Mouse (Mus musculus) MEL (cell line): ENCODE data around the gene Fcer1g. TPM values are rescaled to one million over a fixed set of nuclear protein-coding genes. Genes with fewer than 3 reads are reported as not detected.
A peak's percentile ranks its signal among the peaks of the same experiment; 100 is the strongest.

Experiments
- DNase-seq: peaks from one replicate; pipeline ENCODE4 v3.0.0; 2011; ENCODE audit warnings: low read depth, low spot score
- H3K27ac ChIP-seq: 2 replicates; pipeline ENCODE4 v1.5.1; 2012; ENCODE audit warnings: low read depth, mild to moderate bottlenecking, control low read depth, low read length, moderate library complexity; ENCODE audit not compliant: control insufficient read depth
- H3K27me3 ChIP-seq, 2 experiments: fragments of 150-350 bp in 1 of 2; sonication (generic) in 1 of 2; 2 replicates each; pipeline ENCODE4 v1.6.1; 2012; ENCODE audit warnings: low read length in 2 of 2, mild to moderate bottlenecking in 2 of 2, improper control_type of control experiment in 1 of 2, moderate library complexity in 1 of 2; ENCODE audit not compliant: insufficient read depth in 2 of 2, control insufficient read depth in 1 of 2
- H3K36me3 ChIP-seq, 2 experiments: 2 replicates each; pipeline ENCODE4 v1.6.1; 2012 to 2014; ENCODE audit warnings: low read length in 2 of 2, improper control_type of control experiment in 1 of 2, inconsistent platforms in 1 of 2, mild to moderate bottlenecking in 1 of 2; ENCODE audit not compliant: insufficient read depth in 2 of 2, control insufficient read depth in 1 of 2
- H3K4me1 ChIP-seq, 2 experiments: fragments of 150-350 bp in 1 of 2; sonication (generic) in 1 of 2; 2 replicates each; pipeline ENCODE4 v1.6.1; 2012; ENCODE audit warnings: low read length in 2 of 2, improper control_type of control experiment in 1 of 2, mild to moderate bottlenecking in 1 of 2; ENCODE audit not compliant: insufficient read depth in 2 of 2, control insufficient read depth in 1 of 2
- H3K4me3 ChIP-seq, 2 experiments: fragments of 150-350 bp in 1 of 2; sonication (generic) in 1 of 2; 2 replicates each; pipeline ENCODE4 v1.5.1; 2012; ENCODE audit warnings: low read depth in 2 of 2, low read length in 2 of 2, mild to moderate bottlenecking in 2 of 2, moderate library complexity in 2 of 2, control low read depth in 1 of 2, improper control_type of control experiment in 1 of 2; ENCODE audit not compliant: control insufficient read depth in 1 of 2, insufficient read depth in 1 of 2
- H3K79me2 ChIP-seq: 2 replicates; pipeline ENCODE4 v1.6.1; 2012; ENCODE audit warnings: mild to moderate bottlenecking, low read length, moderate library complexity; ENCODE audit not compliant: control insufficient read depth, poor library complexity, insufficient read depth
- H3K9ac ChIP-seq: 2 replicates; pipeline ENCODE4 v1.6.1; 2012; ENCODE audit warnings: low read depth, mild to moderate bottlenecking, control low read depth, low read length, moderate library complexity; ENCODE audit not compliant: control insufficient read depth, poor library complexity, severe bottlenecking
- H3K9me3 ChIP-seq: fragments of 150-350 bp; sonication (generic); replicated peaks from 2 replicates; pipeline ENCODE4 v1.6.1; 2012; ENCODE audit warnings: mild to moderate bottlenecking, low read length, improper control_type of control experiment, moderate library complexity; ENCODE audit not compliant: insufficient read depth
- BHLHE40 ChIP-seq: IDR thresholded peaks from 2 replicates; pipeline ENCODE4 v1.6.1; 2012; ENCODE audit warnings: low read depth, mild to moderate bottlenecking, inconsistent platforms, low read length, improper control_type of control experiment, borderline replicate concordance
- CHD1 ChIP-seq: IDR thresholded peaks from 2 replicates; pipeline ENCODE4 v1.6.1; 2012; ENCODE audit warnings: low read depth, mild to moderate bottlenecking, inconsistent platforms, low read length, improper control_type of control experiment
- CTCF ChIP-seq, 3 experiments: IDR thresholded peaks in 2 of 3; conservative IDR thresholded peaks in 1 of 3; 2 replicates each; pipeline ENCODE4 v1.5.1; 2011 to 2012; ENCODE audit warnings: low read length in 3 of 3, low read depth in 2 of 3, mild to moderate bottlenecking in 2 of 3, improper control_type of control experiment in 1 of 3, inconsistent platforms in 1 of 3, mixed read lengths in 1 of 3, moderate library complexity in 1 of 3; ENCODE audit not compliant: control insufficient read depth in 1 of 3, insufficient read depth in 1 of 3, poor library complexity in 1 of 3, severe bottlenecking in 1 of 3
- ELF1 ChIP-seq: IDR thresholded peaks from 2 replicates; pipeline ENCODE4 v1.6.1; 2014; ENCODE audit warnings: low read depth, mild to moderate bottlenecking, inconsistent platforms, low read length, improper control_type of control experiment, moderate library complexity
- EP300 ChIP-seq, 2 experiments: IDR thresholded peaks; 2 replicates each; pipeline ENCODE4 v1.6.1; 2011; ENCODE audit warnings: improper control_type of control experiment in 2 of 2, low read length in 2 of 2, low read depth in 1 of 2, mild to moderate bottlenecking in 1 of 2
- ETS1 ChIP-seq: IDR thresholded peaks from 2 replicates; pipeline ENCODE4 v1.6.1; 2012; ENCODE audit warnings: low read depth, mild to moderate bottlenecking, inconsistent platforms, low read length, improper control_type of control experiment, moderate library complexity
- GABPA ChIP-seq: IDR thresholded peaks from 2 replicates; pipeline ENCODE4 v1.6.1; 2012; ENCODE audit warnings: low read depth, mild to moderate bottlenecking, inconsistent platforms, low read length, improper control_type of control experiment, moderate library complexity
- GATA1 ChIP-seq: IDR thresholded peaks from 2 replicates; pipeline ENCODE4 v1.6.1; 2011; ENCODE audit warnings: low read depth, low read length, improper control_type of control experiment
- HCFC1 ChIP-seq: IDR thresholded peaks from 2 replicates; pipeline ENCODE4 v1.6.1; 2012; ENCODE audit warnings: low read depth, mild to moderate bottlenecking, inconsistent platforms, low read length, improper control_type of control experiment, moderate library complexity
- MAFK ChIP-seq: IDR thresholded peaks from 2 replicates; pipeline ENCODE4 v1.6.1; 2011; ENCODE audit warnings: low read depth, mild to moderate bottlenecking, low read length, improper control_type of control experiment, borderline replicate concordance
- MAX ChIP-seq: IDR thresholded peaks from 2 replicates; pipeline ENCODE4 v1.6.1; 2011; ENCODE audit warnings: low read length, improper control_type of control experiment
- MAZ ChIP-seq: IDR thresholded peaks from 2 replicates; pipeline ENCODE4 v1.6.1; 2012; ENCODE audit warnings: low read depth, mild to moderate bottlenecking, inconsistent platforms, low read length, improper control_type of control experiment
- MEF2A ChIP-seq: IDR thresholded peaks from 2 replicates; pipeline ENCODE4 v1.6.1; 2014; ENCODE audit warnings: low read depth, mild to moderate bottlenecking, inconsistent platforms, low read length, improper control_type of control experiment; ENCODE audit not compliant: poor library complexity, insufficient replicate concordance, severe bottlenecking; ENCODE audit errors: extremely low read depth
- MXI1 ChIP-seq: IDR thresholded peaks from 2 replicates; pipeline ENCODE4 v1.6.1; 2011; ENCODE audit warnings: mild to moderate bottlenecking, low read depth, low read length, improper control_type of control experiment
- MYB ChIP-seq: IDR thresholded peaks from 2 replicates; pipeline ENCODE4 v1.6.1; 2011; ENCODE audit warnings: mild to moderate bottlenecking, low read depth, low read length, improper control_type of control experiment
- MYC ChIP-seq: IDR thresholded peaks from 2 replicates; pipeline ENCODE4 v1.6.1; 2011; ENCODE audit warnings: low read depth, mild to moderate bottlenecking, low read length, improper control_type of control experiment, moderate library complexity
- NELFE ChIP-seq: IDR thresholded peaks from 2 replicates; pipeline ENCODE4 v1.6.1; 2011; ENCODE audit warnings: low read depth, low read length, improper control_type of control experiment
- NRF1 ChIP-seq: IDR thresholded peaks from 2 replicates; pipeline ENCODE4 v1.6.1; 2014; ENCODE audit warnings: low read depth, mild to moderate bottlenecking, inconsistent platforms, low read length, improper control_type of control experiment, moderate library complexity; ENCODE audit not compliant: poor library complexity, insufficient read depth, severe bottlenecking
- POLR2A ChIP-seq, 2 experiments: IDR thresholded peaks; 2 replicates each; pipeline ENCODE4 v1.6.1; 2011 to 2012; ENCODE audit warnings: low read length in 2 of 2, mild to moderate bottlenecking in 2 of 2, control low read depth in 1 of 2, improper control_type of control experiment in 1 of 2, low read depth in 1 of 2, moderate library complexity in 1 of 2; ENCODE audit not compliant: control insufficient read depth in 1 of 2, insufficient read depth in 1 of 2, poor library complexity in 1 of 2
- POLR2AphosphoS2 ChIP-seq: IDR thresholded peaks from 2 replicates; pipeline ENCODE4 v1.6.1; 2011; ENCODE audit warnings: low read length, improper control_type of control experiment
- POLR2AphosphoS5 ChIP-seq: IDR thresholded peaks from 2 replicates; pipeline ENCODE4 v1.6.1; 2012; ENCODE audit warnings: low read depth, borderline replicate concordance, mild to moderate bottlenecking, inconsistent platforms, low read length, moderate library complexity, mixed read lengths
- RAD21 ChIP-seq: IDR thresholded peaks from 2 replicates; pipeline ENCODE4 v1.6.1; 2011; ENCODE audit warnings: mild to moderate bottlenecking, low read depth, low read length, improper control_type of control experiment
- RCOR1 ChIP-seq: IDR thresholded peaks from 2 replicates; pipeline ENCODE4 v1.6.1; 2012; ENCODE audit warnings: low read depth, mild to moderate bottlenecking, inconsistent platforms, low read length, improper control_type of control experiment
- SIN3A ChIP-seq: IDR thresholded peaks from 2 replicates; pipeline ENCODE4 v1.6.1; 2012; ENCODE audit warnings: low read length, improper control_type of control experiment, inconsistent platforms
- SMC3 ChIP-seq: IDR thresholded peaks from 2 replicates; pipeline ENCODE4 v1.6.1; 2011; ENCODE audit warnings: low read depth, low read length, improper control_type of control experiment
- TAL1 ChIP-seq: IDR thresholded peaks from 2 replicates; pipeline ENCODE4 v1.6.1; 2012; ENCODE audit warnings: mild to moderate bottlenecking, inconsistent platforms, low read length, moderate library complexity, mixed read lengths
- TBP ChIP-seq: IDR thresholded peaks from 2 replicates; pipeline ENCODE4 v1.8.0; 2011; ENCODE audit warnings: low read depth, low read length, improper control_type of control experiment
- TCF12 ChIP-seq: IDR thresholded peaks from 2 replicates; pipeline ENCODE4 v1.6.1; 2014; ENCODE audit warnings: low read depth, mild to moderate bottlenecking, inconsistent platforms, low read length, improper control_type of control experiment, moderate library complexity
- UBTF ChIP-seq: IDR thresholded peaks from 2 replicates; pipeline ENCODE4 v1.6.1; 2012; ENCODE audit warnings: low read depth, mild to moderate bottlenecking, inconsistent platforms, low read length, improper control_type of control experiment, moderate library complexity, borderline replicate concordance; ENCODE audit not compliant: insufficient read depth
- USF1 ChIP-seq: IDR thresholded peaks from 2 replicates; pipeline ENCODE4 v1.6.1; 2014; ENCODE audit warnings: low read depth, mild to moderate bottlenecking, inconsistent platforms, low read length, improper control_type of control experiment, moderate library complexity
- USF2 ChIP-seq, 2 experiments: IDR thresholded peaks; 2 replicates each; pipeline ENCODE4 v1.6.1; 2011 to 2012; ENCODE audit warnings: improper control_type of control experiment in 2 of 2, low read length in 2 of 2, borderline replicate concordance in 1 of 2, inconsistent platforms in 1 of 2, low read depth in 1 of 2, mild to moderate bottlenecking in 1 of 2; ENCODE audit not compliant: insufficient read depth in 1 of 2
- ZC3H11A ChIP-seq: IDR thresholded peaks from 2 replicates; pipeline ENCODE4 v1.6.1; 2012; ENCODE audit warnings: low read depth, mild to moderate bottlenecking, inconsistent platforms, low read length, improper control_type of control experiment
- ZKSCAN1 ChIP-seq: IDR thresholded peaks from 2 replicates; pipeline ENCODE4 v1.6.1; 2012; ENCODE audit warnings: low read depth, mild to moderate bottlenecking, inconsistent platforms, low read length, improper control_type of control experiment, moderate library complexity
- ZNF384 ChIP-seq: IDR thresholded peaks from 2 replicates; pipeline ENCODE4 v1.6.1; 2012; ENCODE audit warnings: low read depth, mild to moderate bottlenecking, inconsistent platforms, low read length, improper control_type of control experiment
- polyA plus RNA-seq, 2 experiments: library from polyadenylated mRNA; stranded (reverse) in 1 of 2; unstranded in 1 of 2; fragments of >175 nt in 1 of 2; fragments of >200 nt in 1 of 2; gene quantifications; 2 replicates each; pipeline versions ENCODE4 v1.2.1 to v1.2.4; 2012; ENCODE audit warnings: low replicate concordance in 2 of 2, low read depth in 1 of 2; ENCODE audit not compliant: insufficient read length in 2 of 2, insufficient read depth in 1 of 2, missing spikeins in 1 of 2
- total RNA-seq: library from RNA; depleted of rRNA; stranded (reverse); fragments of 300-350 nt; gene quantifications from 2 replicates; pipeline ENCODE4 v1.2.3, GENCODE M21; 2012

Fcer1g gene
- total and polyA plus RNA-seq, 3 experiments: 0.62 to 1.1 TPM; not detected in 1

DNA sequence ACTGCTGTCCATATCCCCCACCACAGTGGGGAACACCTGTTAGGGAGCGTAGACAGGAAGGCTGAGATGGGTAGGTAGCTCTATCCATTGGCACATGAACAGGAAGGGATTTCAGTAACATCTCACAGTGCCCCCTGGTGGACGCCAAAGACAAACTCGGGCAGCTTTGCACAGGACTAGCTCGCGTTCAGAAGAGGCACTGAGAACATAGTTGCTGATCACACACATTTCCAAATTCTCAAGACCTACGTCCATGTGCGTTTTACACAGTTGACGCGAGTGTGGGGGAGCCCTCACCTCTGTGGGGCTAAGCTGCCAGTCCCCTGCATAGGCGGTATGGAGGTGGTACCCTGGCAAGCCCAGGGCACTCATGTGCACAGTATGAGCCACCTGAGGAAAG, 13.3 kb downstream of the Fcer1g start:
- Histone ChIP-seq H3K9me3 (no peaks in the 10 kb centered on the region), H3K27ac (no peak overlapping the region), H3K4me1 (peaks cover 0 to 21% of the 10 kb centered on the region in 2 experiments; a peak in 2 of 4 replicates), H3K9ac (peak overlapping the region; percentile 88), H3K79me2 (peaks cover 2% of the 10 kb centered on the region; the same call in 1 of the 2 replicates), H3K27me3 (no peaks in the 10 kb centered on the region), H3K36me3 (peaks cover 0 to 9% of the 10 kb centered on the region in 2 experiments; a peak in 2 of 4 replicates), H3K4me3 (peak overlapping the region in 1 of 2 experiments; percentile 90; a peak in 2 of 4 replicates)
- peak; percentile 92 for DNase-seq
- no peak for TF ChIP-seq GABPA
- TF ChIP-seq ETS1: no peak
- TF ChIP-seq MYC: 0 out of 2 replicates have a peak, but pooled peaks have one; percentile 51
- TF ChIP-seq BHLHE40: no peak
- peak; percentile 76 for TF ChIP-seq RAD21
- no peak for TF ChIP-seq RCOR1
- TF ChIP-seq ZC3H11A: peak; percentile 81
- no peak for TF ChIP-seq NELFE
- TF ChIP-seq CTCF (IDR thresholded peaks at IDR 0.05 in 2 of 3, conservative IDR thresholded peaks at IDR 0.05 in 1 of 3; ENCODE audit: control insufficient read depth in 1 of 3, insufficient read depth in 1 of 3, low read depth in 2 of 3, low read length in 3 of 3, poor library complexity in 1 of 3, severe bottlenecking in 1 of 3): peak; percentile 87 to 93 (median 87)
- no peak for TF ChIP-seq HCFC1
- TF ChIP-seq POLR2AphosphoS5: no peak
- TF ChIP-seq POLR2A (IDR thresholded peaks at IDR 0.05; ENCODE audit: control insufficient read depth in 1 of 2, insufficient read depth in 1 of 2, low read depth in 1 of 2, low read length in 2 of 2, poor library complexity in 1 of 2): no peak
- TF ChIP-seq ZNF384: no peak
- no peak for TF ChIP-seq ZKSCAN1
- TF ChIP-seq TBP: peak; percentile 57; the same call in 1 of the 2 replicates
- no peak for TF ChIP-seq MAZ
- TF ChIP-seq ELF1: no peak
- TF ChIP-seq EP300 (IDR thresholded peaks at IDR 0.05; ENCODE audit: low read depth in 1 of 2, low read length in 2 of 2): no peak
- TF ChIP-seq POLR2AphosphoS2: no peak
- no peak for TF ChIP-seq MYB
- no peak for TF ChIP-seq CHD1
- no peak for TF ChIP-seq MEF2A
- TF ChIP-seq TCF12: no peak
- TF ChIP-seq MXI1: no peak
- no peak for TF ChIP-seq MAX
- TF ChIP-seq UBTF: no peak
- no peak for TF ChIP-seq USF1
- TF ChIP-seq SIN3A: no peak
- no peak for TF ChIP-seq USF2 (IDR thresholded peaks at IDR 0.05; ENCODE audit: borderline replicate concordance in 1 of 2, insufficient read depth in 1 of 2, low read depth in 1 of 2, low read length in 2 of 2)
- no peak for TF ChIP-seq GATA1
- no peak for TF ChIP-seq NRF1
- peak; percentile 98 for TF ChIP-seq SMC3
- no peak for TF ChIP-seq MAFK
- TF ChIP-seq TAL1: no peak
